Mouse (Mus musculus) midbrain, embryonic 15.5 days (tissue): ENCODE data around the gene Gm5134. TPM values are rescaled to one million over a fixed set of nuclear protein-coding genes. Genes with fewer than 3 reads are reported as not detected.

Experiments
- ATAC-seq: fragments of 200-750 bp; cut with Nextera tagmentation; replicated peaks from 2 replicates; pipeline ENCODE4 v1.8.0; 2017; ENCODE audit warnings: moderate TSS enrichment
- H3K27ac ChIP-seq: fragments of 300-500 bp; sonication (generic); 2 replicates; pipeline ENCODE4 v1.5.1; 2015; ENCODE audit warnings: mild to moderate bottlenecking, inconsistent platforms
- H3K27me3 ChIP-seq: fragments of 300-500 bp; sonication (generic); replicated peaks from 2 replicates; pipeline ENCODE4 v1.6.1; 2015; ENCODE audit warnings: inconsistent platforms
- H3K36me3 ChIP-seq: fragments of 300-500 bp; sonication (generic); replicated peaks from 2 replicates; pipeline ENCODE4 v1.6.1; 2015; ENCODE audit warnings: inconsistent platforms
- H3K4me1 ChIP-seq: fragments of 300-500 bp; sonication (generic); 2 replicates; pipeline ENCODE4 v1.6.1; 2015; ENCODE audit warnings: inconsistent platforms
- H3K4me2 ChIP-seq: fragments of 300-500 bp; sonication (generic); 2 replicates; pipeline ENCODE4 v1.6.1; 2015; ENCODE audit warnings: inconsistent platforms, mild to moderate bottlenecking, moderate library complexity
- H3K4me3 ChIP-seq: fragments of 300-500 bp; sonication (generic); 2 replicates; pipeline ENCODE4 v1.5.1; 2015; ENCODE audit warnings: mild to moderate bottlenecking, inconsistent platforms
- H3K9ac ChIP-seq: fragments of 300-500 bp; sonication (generic); 2 replicates; pipeline ENCODE4 v1.6.1; 2015; ENCODE audit warnings: mild to moderate bottlenecking, inconsistent platforms
- H3K9me3 ChIP-seq: fragments of 300-500 bp; sonication (generic); 2 replicates; pipeline ENCODE4 v1.6.1; 2016; ENCODE audit warnings: inconsistent platforms
- WGBS: fragments of 180-500 bp; shearing (Covaris S2); methylation state at CpG from one replicate; pipeline ENCODE4 v1.1.7; 2015; ENCODE audit warnings: mixed read lengths; 5-methylcytosine and 5-hydroxymethylcytosine counted together
- polyA plus RNA-seq: library from polyadenylated mRNA; unstranded; fragments of >200 nt; fragmentation: Nextera tagmentation; extraction: Ambion mirVana; gene quantifications from 2 replicates; pipeline ENCODE4 v1.2.1, GENCODE M21; 2015

Gene Gm5134
- polyA plus RNA-seq, 1 experiment from 2014 or later = not detected

- no peak overlapping the region for H3K9ac ChIP-seq
- H3K27ac ChIP-seq = no peak overlapping the region
- H3K27me3 ChIP-seq = no peaks in the 10 kb centered on the region
- no peak overlapping the region for H3K4me2 ChIP-seq
- H3K36me3 ChIP-seq = no peaks in the 10 kb centered on the region
- 84% methylated on average over 6 of the region's 6 CpGs for WGBS
- no peaks in the 10 kb centered on the region for H3K9me3 ChIP-seq
- no peak for ATAC-seq
- no peaks in the 10 kb centered on the region for H3K4me1 ChIP-seq
- no peak overlapping the region for H3K4me3 ChIP-seq
Observed at GRCm38 (mm10) chr10:76012922-76013321, 58.6 kb downstream of the Gm5134 start.

- Histone ChIP-seq H3K4me1 (no peaks in the 10 kb centered on the region), H3K36me3 (no peaks in the 10 kb centered on the region), H3K4me3 (no peak overlapping the region), H3K27ac (no peak overlapping the region), H3K27me3 (no peaks in the 10 kb centered on the region), H3K9ac (no peak overlapping the region), H3K4me2 (no peak overlapping the region), H3K9me3 (no peaks in the 10 kb centered on the region)
- WGBS = 86% methylated on average over 3 of the region's 3 CpGs
- no peak for ATAC-seq
Observed at GRCm38 (mm10) chr10:76016886-76017285, 62.6 kb downstream of the Gm5134 start.

GRCm38 (mm10) chr10:76021728-76022127 lies 67.4 kb downstream of the Gm5134 start:
- Histone ChIP-seq H3K9me3 (no peaks in the 10 kb centered on the region), H3K36me3 (no peaks in the 10 kb centered on the region), H3K4me2 (no peak overlapping the region), H3K4me3 (no peak overlapping the region), H3K27ac (no peak overlapping the region), H3K4me1 (no peaks in the 10 kb centered on the region), H3K9ac (no peak overlapping the region), H3K27me3 (no peaks in the 10 kb centered on the region)
- 82% methylated on average over 3 of the region's 3 CpGs for WGBS
- ATAC-seq = no peak

DNA sequence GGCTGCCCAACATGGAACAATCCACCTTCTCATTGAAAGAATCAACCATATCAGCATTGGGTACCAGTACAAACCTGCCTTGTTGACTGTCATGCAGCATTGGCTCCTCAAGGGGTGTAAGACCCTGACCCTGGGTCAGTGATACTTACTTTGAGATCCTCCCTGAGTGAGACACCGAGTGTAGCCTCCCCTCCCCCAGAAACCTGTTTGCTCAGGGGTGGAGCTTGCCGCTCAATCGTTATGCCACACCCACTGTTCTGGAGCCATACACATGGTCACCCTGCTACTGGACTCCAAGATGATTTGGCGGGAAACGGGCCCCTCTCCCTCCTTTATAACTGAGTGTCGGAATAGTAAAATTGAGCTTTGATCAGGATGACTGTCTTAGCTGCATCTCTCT lies 69.6 kb downstream of the Gm5134 start:
- ATAC-seq = no peak
- WGBS = 96% methylated on average over 6 of the region's 6 CpGs

DNA sequence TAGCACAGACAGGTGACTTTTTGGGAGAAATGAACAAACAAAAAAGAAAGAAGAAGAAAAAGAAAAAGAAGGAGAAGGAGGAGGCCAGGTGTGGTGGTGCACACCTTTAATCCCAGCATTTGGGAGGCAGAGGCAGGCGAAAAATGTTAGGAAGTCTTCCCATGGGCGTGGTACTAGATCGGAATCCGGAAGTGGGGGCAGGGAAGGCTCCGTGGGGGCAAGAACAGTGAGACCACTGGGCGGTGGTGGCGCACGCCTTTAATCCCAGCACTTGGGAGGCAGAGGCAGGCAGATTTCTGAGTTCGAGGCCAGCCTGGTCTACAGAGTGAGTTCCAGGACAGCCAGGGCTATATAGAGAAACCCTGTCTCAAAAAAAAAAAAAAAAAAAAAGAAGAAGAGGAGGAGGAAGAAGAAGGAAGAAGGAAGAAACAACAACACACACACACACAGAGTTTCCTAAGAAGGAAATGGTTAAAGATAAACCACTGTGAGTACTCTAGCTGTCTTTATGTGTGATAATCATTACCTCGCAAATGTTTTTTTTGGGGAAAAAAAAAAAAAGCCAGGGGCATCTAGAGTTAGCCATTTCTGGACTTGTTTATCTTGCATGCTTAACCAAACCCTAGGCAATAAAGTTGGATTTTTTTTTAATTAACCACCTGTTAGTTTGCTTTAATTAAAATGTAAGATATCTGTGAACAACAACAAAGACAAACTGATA lies 71.3 kb downstream of the Gm5134 start:
- Histone ChIP-seq H3K36me3 (no peaks in the 10 kb centered on the region), H3K27me3 (no peaks in the 10 kb centered on the region), H3K4me2 (no peak overlapping the region), H3K4me3 (no peak overlapping the region), H3K4me1 (no peaks in the 10 kb centered on the region), H3K9me3 (no peaks in the 10 kb centered on the region), H3K27ac (no peak overlapping the region), H3K9ac (no peak overlapping the region)
- WGBS = 93% methylated on average over 10 of the region's 10 CpGs
- no peak for ATAC-seq

More for the DNA sequence above, 69.6 kb downstream of the Gm5134 start:
- Histone ChIP-seq H3K27ac (no peak overlapping the region), H3K4me1 (no peaks in the 10 kb centered on the region), H3K9me3 (no peaks in the 10 kb centered on the region), H3K4me2 (no peak overlapping the region), H3K4me3 (no peak overlapping the region), H3K27me3 (no peaks in the 10 kb centered on the region), H3K9ac (no peak overlapping the region), H3K36me3 (no peaks in the 10 kb centered on the region)

DNA sequence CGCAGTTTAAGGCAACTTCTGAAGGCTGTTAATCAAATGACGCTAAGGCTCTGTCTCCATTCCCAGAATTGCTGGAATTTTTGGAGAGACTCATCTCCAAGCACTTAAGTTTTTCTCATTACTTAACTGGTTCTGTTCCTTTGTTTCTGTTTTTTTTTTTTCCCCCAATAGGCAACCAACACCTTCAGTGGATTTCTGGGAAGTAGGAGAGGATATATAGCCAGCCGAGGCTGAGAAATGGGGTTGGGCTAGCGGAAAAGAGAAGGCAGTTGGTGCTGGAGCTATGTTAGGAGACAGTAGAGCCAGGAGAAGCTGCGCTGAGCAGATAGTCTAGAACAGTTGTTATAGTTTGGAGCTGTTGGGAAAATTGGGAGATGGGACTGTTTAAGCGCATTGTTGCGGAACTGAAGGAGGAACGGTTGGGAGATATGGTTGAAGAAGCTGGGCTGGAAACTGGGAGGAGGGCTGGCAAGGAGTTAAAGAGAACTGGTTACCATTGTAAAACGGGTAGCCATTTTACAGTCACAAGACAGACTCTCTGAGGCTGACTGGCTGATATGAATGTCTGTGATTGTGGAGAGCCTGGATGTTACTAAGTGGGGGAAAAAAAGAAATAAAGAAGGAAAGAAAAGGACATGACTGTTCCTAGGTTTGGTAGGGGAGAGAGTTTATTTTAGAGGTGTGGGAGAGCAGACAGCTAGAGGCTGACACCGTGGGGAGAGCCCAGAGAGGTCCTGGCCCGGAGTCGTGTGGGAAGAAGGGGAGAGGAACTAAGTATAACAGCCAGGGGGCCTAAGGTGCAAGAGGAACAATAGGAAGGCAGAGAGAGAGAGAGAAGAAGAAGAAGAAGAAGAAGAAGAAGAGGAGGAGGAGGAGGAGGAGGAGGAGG lies 73.1 kb downstream of the Gm5134 start:
- no peak for ATAC-seq
- Histone ChIP-seq H3K4me2 (no peak overlapping the region), H3K27ac (no peak overlapping the region), H3K4me1 (0 out of 2 replicates have a peak, but pooled peaks cover 3% of the 10 kb centered on the region), H3K9ac (no peak overlapping the region), H3K9me3 (no peaks in the 10 kb centered on the region), H3K27me3 (no peaks in the 10 kb centered on the region), H3K36me3 (no peaks in the 10 kb centered on the region), H3K4me3 (no peak overlapping the region)
- WGBS = 66% methylated on average over 12 of the region's 12 CpGs

GRCm38 (mm10) chr10:76028016-76028366 lies 73.7 kb downstream of the Gm5134 start:
- H3K27me3 ChIP-seq = no peaks in the 10 kb centered on the region
- WGBS = 16% methylated on average over 4 of the region's 4 CpGs
- peaks cover 4% of the 10 kb centered on the region; the same call in 1 of the 2 replicates for H3K4me1 ChIP-seq
- no peak for ATAC-seq
- no peak overlapping the region for H3K9ac ChIP-seq
- no peak overlapping the region for H3K27ac ChIP-seq
- H3K36me3 ChIP-seq = no peaks in the 10 kb centered on the region
- no peaks in the 10 kb centered on the region for H3K9me3 ChIP-seq
- no peak overlapping the region for H3K4me2 ChIP-seq
- no peak overlapping the region for H3K4me3 ChIP-seq

- Histone ChIP-seq H3K9me3 (no peaks in the 10 kb centered on the region), H3K4me2 (no peak overlapping the region), H3K36me3 (no peaks in the 10 kb centered on the region), H3K9ac (no peak overlapping the region), H3K27ac (no peak overlapping the region), H3K27me3 (no peaks in the 10 kb centered on the region), H3K4me3 (no peak overlapping the region), H3K4me1 (peaks cover 8% of the 10 kb centered on the region; the same call in 1 of the 2 replicates)
- no peak for ATAC-seq
- WGBS = 75% methylated on average over 9 of the region's 9 CpGs
Observed at GRCm38 (mm10) chr10:76028396-76028795, 74.1 kb downstream of the Gm5134 start.

GRCm38 (mm10) chr10:76029276-76029675 lies 75.0 kb downstream of the Gm5134 start:
- no peak overlapping the region for H3K27ac ChIP-seq
- no peaks in the 10 kb centered on the region for H3K9me3 ChIP-seq
- no peak overlapping the region for H3K4me3 ChIP-seq
- no peak overlapping the region for H3K9ac ChIP-seq
- no peak for ATAC-seq
- WGBS = 68% methylated on average over 5 of the region's 5 CpGs
- H3K4me1 ChIP-seq = peaks cover 17% of the 10 kb centered on the region
- H3K36me3 ChIP-seq = no peaks in the 10 kb centered on the region
- no peaks in the 10 kb centered on the region for H3K27me3 ChIP-seq
- no peak overlapping the region for H3K4me2 ChIP-seq

- no peaks in the 10 kb centered on the region for H3K9me3 ChIP-seq
- no peak overlapping the region for H3K4me2 ChIP-seq
- 59% methylated on average over 5 of the region's 5 CpGs for WGBS
Observed at GRCm38 (mm10) chr10:76030496-76030895, 76.2 kb downstream of the Gm5134 start.

DNA sequence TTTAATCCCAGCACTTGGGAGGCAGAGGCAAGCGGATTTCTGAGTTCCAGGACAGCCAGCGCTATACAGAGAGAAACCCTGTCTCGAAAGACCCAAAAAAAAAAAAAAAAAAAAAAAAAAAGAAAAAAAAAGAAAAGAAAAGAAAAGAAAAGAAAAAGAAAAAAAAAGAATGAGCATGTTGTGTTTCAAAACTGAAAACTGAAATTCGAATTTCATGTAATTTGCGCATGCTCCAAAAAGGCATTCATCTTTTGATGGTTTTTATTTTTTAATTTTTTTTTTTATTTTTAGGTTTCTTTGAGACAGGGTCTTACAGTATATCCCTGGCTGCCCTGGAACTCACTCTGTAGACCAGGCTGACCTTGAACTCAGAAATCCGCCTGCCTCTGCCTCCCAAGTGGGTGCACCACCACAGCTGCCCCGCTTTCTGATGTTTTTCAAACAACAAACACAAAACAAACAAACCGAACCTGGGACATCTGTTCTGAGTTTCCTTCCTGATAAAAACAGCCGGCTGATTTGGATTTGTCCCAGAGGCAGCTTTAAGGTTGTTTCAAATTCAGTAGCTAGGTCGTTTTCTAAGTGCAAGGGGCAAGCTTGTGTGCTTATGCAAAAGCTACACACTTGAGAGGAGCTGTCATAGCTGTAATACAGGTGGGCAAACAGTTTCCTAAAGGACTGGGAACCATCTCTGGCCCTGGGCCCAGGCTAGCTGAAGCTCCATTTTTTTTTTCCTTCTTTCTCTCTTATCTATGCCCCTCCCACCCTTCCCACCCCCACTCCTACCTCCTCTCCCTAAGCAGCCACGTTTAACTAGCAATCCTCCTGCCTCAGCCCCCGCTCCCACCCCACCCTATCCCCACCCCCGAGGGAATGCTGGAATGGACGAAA lies 77.4 kb downstream of the Gm5134 start:
- 54% methylated on average over 14 of the region's 14 CpGs for WGBS
- Histone ChIP-seq H3K36me3 (no peaks in the 10 kb centered on the region; the same call in 1 of the 2 replicates), H3K4me3 (peak overlapping the region; percentile 92), H3K9ac (peak overlapping the region; percentile 85), H3K9me3 (no peaks in the 10 kb centered on the region), H3K4me2 (peak overlapping the region; percentile 78), H3K4me1 (peaks cover 18% of the 10 kb centered on the region), H3K27ac (peak overlapping the region; percentile 78), H3K27me3 (no peaks in the 10 kb centered on the region)
- peak; percentile 70; the same call in 1 of the 2 replicates for ATAC-seq

More at GRCm38 (mm10) chr10:76030496-76030895, 76.2 kb downstream of the Gm5134 start:
- no peaks in the 10 kb centered on the region for H3K27me3 ChIP-seq
- peaks cover 18% of the 10 kb centered on the region for H3K4me1 ChIP-seq
- H3K9ac ChIP-seq = no peak overlapping the region
- no peak for ATAC-seq
- H3K27ac ChIP-seq = no peak overlapping the region
- no peaks in the 10 kb centered on the region for H3K36me3 ChIP-seq
- H3K4me3 ChIP-seq = no peak overlapping the region
